Mouse (Mus musculus) kidney, postnatal 14 days (tissue): ENCODE results near the gene Eng.

ENCODE experiments used
- DNase-seq: peaks from one replicate; pipeline ENCODE4 v3.0.0; 2022; ENCODE audit warnings: mixed read lengths

The Eng gene

GRCm38 (mm10) chr2:32712108-32712551 lies 65.7 kb downstream of the Eng start:
- DNase-seq: peak; percentile 87

DNA sequence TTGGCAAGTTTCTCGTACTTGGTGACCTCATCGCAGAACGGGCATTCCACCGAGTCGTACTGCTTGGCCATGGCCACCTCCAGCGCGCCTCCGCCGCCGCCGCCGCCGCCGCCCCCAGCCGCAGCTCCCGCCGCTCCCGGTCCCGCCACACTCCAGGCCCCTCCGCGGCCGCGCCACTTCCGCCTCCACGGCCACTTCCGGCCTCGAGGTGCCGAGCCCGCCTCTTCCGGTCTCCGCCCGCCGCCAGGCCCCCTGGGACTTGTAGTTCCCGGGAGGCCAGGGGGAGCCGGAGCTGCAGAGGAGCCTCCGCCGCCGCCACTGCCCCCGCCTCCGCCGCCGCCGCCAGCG lies 66.2 kb downstream of the Eng start:
- peak; percentile 96 for DNase-seq

DNA sequence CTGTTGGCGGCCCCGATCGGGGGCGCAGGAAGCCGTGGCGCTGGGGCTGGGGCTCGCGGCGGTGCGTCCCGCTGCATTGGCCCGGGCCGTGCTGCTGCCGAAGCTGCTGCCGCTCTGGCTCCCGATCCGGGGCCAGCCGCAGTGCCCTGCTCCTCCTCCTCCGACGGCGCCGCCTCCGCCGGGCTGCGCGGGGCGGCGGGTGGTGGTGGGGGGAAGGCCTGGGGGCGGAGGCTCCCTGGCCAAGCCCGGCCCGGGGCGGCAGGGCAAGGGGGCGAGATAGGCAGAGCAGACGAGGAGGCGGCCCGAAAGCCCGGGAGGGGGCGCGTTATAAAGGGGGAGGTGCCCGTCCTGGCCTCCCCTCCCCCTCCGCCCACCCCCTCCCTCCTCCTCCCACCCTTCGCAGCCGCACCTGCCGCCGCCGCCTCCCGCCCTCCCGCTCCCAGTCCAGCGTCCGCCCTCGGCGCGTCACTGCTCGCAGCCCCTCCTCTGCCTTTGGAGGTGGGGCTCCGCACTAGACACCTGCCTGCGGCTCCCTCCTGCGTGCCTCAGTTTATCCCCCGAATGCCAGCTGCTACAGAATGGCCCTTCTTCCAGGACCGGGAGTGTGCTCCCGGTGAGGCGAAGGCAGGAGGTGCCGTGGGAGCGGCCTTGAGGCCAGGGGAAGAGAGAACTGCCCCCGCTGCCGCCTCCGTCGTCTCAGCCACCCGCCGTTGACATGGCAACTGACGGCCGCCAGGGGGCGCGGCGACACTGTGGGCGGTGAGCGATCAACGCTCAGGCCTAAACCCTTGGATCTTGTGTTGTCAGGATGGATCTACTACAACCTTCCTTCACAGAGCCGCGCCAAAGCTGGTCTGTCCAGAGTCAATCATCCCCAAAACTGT lies 66.8 kb downstream of the Eng start, which contains the start of gene Cdk9:
Gene Cdk9, minus strand, starts transcription at position 143 of the 884 bp plus-strand sequence.
- peak; percentile 95 for DNase-seq

- no peak for DNase-seq
Observed at GRCm38 (mm10) chr2:32714117-32714986, 68.0 kb downstream of the Eng start.

GRCm38 (mm10) chr2:32714987-32715425 lies 68.6 kb downstream of the Eng start:
- peak; percentile 50 for DNase-seq

GRCm38 (mm10) chr2:32718761-32719160 lies 72.4 kb downstream of the Eng start:
- DNase-seq: no peak

GRCm38 (mm10) chr2:32720053-32720452 lies 73.7 kb downstream of the Eng start:
- no peak for DNase-seq

- DNase-seq: peak; percentile 80
Observed at GRCm38 (mm10) chr2:32720681-32721229, 74.4 kb downstream of the Eng start, which contains the start of gene Sh2d3c. Gene Sh2d3c, plus strand, starts transcription at chr2:32721055.

- no peak for DNase-seq
Observed at GRCm38 (mm10) chr2:32722046-32722445, 75.7 kb downstream of the Eng start.

- DNase-seq: no peak
Observed at GRCm38 (mm10) chr2:32722581-32722980, 76.2 kb downstream of the Eng start.

GRCm38 (mm10) chr2:32724149-32724548 lies 77.8 kb downstream of the Eng start:
- no peak for DNase-seq

GRCm38 (mm10) chr2:32724832-32725790 lies 78.7 kb downstream of the Eng start:
- peak; percentile 78 for DNase-seq

DNA sequence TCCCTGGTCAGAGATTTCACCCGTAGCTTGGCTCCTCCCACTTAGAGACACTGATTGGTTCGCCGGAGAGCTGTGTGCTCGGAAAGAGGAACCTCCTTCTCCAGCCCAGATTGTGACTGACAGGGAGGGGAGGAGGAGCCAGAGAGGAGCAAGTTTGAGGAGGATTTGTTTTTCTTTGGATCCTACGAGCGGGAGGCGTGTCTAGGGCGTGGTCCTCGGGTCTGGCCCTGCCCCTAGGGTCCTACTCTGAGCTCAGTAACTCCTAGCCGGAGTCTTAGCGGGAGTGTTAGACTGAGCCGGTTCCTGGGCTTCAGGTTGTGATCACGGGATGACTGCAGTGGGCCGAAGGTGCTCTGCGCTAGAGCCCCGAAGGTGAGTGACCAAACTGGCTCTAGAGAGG lies 81.0 kb downstream of the Eng start:
- peak; percentile 97 for DNase-seq

- DNase-seq: peak; percentile 87
Observed at GRCm38 (mm10) chr2:32728463-32728862, 82.1 kb downstream of the Eng start.

DNA sequence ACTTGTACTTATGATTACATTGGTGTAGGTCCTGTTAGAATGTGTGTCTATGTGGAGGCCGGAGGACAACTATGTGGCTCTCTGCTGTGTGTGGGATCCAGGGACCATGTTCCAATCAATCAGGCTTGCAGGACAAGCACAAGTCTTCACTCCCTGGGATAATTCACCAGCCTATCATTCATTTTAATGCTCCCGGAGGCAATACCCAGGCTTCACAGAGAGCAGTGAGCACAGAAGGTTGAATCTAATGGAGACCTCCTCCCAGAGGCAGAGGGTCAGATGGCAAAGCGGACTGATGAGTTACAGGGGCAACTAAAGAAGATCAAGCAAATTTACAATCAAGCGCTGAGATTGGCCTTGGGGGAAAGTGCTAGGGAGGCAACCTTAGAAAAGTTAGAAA lies 83.2 kb downstream of the Eng start:
- DNase-seq: no peak

DNA sequence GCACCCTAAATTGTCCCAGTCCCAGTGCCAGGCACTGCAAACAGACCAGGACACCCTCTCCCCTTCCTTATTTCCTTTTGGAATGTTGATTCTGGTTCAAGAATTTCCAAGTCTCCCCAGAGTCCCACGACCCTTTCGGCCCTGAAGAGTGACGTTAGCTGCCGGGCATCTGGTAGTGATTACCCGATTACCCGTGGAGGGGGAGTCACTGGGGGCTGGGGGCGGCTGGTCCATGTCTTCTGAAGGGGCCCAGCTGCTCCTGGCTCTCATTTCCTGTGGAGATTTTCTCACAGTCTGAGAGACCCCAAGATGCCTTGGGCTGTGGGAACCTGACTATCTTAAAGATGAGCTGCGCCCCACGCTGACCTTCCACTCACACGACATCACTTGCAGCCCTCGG lies 84.5 kb downstream of the Eng start:
- peak; percentile 69 for DNase-seq

GRCm38 (mm10) chr2:32731911-32732310 lies 85.5 kb downstream of the Eng start:
- no peak for DNase-seq
